Mouse (Mus musculus) adrenal gland, postnatal 14 days (tissue): ENCODE measurements around the gene BC003965. TPM values are rescaled to one million over a fixed set of nuclear protein-coding genes. Genes with fewer than 3 reads are reported as not detected.

Experiments
- DNase-seq: peaks from one replicate; pipeline ENCODE4 v3.0.0; 2021; ENCODE audit warnings: mixed read lengths
- long read RNA-seq, 2 experiments: library from polyadenylated mRNA; stranded (forward); transcript quantifications; one replicate each; pipeline ENCODE4 v2.0.0; 2021
- total RNA-seq: library from RNA; stranded (reverse); gene quantifications from 2 replicates; pipeline ENCODE4 v1.2.3, GENCODE M21; 2021

The BC003965 gene
- 20.2 and 21.2 TPM in 2 replicates for total RNA-seq
- long read RNA-seq, experiment 1, transcript BC003965-202 (1 exons, 3,109 nt): minor isoform, 12 of 48 reads
- long read RNA-seq, experiment 1, transcript BC003965-201 (2 exons, 3,030 nt): major isoform, 35 of 48 reads
- long read RNA-seq, experiment 1, partial matches to known transcripts: 0 of 48 reads
- long read RNA-seq, experiment 1, other reads (novel, unspliced or antisense): 1 of 48 reads
- long read RNA-seq, experiment 2, transcript BC003965-201 (2 exons, 3,030 nt): major isoform, 56 of 80 reads
- long read RNA-seq, experiment 2, transcript BC003965-202 (1 exons, 3,109 nt): minor isoform, 20 of 80 reads
- long read RNA-seq, experiment 2, partial matches to known transcripts: 1 of 80 reads
- long read RNA-seq, experiment 2, other reads (novel, unspliced or antisense): 3 of 80 reads

DNA sequence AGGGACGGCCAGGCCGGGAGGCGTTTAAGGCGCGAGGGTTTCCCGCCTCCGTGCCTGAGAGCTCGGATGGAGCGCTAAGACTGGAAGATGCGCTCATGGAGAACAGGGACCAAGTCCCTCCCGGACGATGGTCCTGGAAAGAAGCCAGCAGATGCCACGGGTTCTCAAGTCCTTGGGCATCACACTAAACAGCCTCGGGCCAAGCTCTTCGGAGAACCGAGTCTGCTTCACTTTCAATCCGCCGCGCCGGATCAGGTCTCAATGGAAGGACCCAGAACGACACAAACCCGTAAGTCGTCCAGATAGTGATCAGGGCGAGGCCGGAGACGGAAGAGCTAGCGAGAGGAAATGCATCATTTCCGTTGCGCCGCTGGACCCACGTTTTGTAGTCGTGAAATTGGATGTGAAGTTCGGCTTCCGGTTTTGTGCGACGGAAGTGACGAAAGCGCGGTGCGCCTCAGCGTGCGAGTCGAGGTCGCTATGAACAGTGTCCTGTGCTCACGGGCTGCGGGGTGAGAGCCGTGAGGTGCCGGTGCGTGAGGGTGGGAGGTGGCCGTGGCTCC is at the start of gene BC003965:
TSS of gene BC003965 (plus strand) at position 426 of the 563 bp plus-strand sequence.
- DNase-seq: peak; percentile 98

- no peak for DNase-seq
These were observed 48.7 kb upstream of the BC003965 start for GRCm38 (mm10) chr17:25135622-25136021.

DNA sequence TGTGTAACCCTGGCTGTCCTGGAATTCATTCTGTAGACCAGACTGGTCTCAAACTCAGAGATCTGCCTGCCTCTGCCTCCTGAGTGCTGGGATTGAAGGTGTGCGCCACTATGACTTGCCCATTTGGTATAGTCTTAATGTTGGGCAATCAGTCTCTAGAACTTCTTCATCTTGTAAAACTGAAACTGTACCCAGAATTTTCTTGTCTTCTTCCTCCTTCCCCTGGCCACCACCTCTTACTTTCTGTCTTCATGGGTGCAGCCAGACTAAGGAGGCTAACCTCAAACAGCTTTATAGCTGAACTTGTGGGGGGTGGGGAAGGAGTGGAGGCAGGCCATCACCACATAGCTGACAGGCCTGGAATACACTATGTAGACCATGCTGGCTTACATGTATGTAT is 45.6 kb upstream of the BC003965 start:
- no peak for DNase-seq

DNA sequence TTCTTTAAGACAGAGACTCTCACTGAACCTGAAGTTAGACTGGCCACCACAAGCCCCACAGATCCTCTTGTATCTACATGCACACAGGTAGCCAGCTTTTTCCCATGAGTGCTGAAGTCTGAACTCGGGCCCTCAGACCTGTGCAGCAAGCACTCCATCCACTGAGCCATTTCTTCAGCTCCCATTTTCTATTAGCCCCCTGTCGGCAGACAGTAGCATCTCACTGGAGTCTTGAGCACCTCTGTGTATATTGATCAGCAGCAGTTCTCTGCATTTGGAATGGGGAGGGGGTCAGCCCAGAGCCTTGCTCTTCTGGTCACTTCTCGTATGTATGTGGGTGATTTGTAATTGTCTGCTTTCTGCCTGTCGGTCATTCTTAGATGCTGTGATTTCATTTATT is 44.4 kb upstream of the BC003965 start:
- peak; percentile 41 for DNase-seq

DNA sequence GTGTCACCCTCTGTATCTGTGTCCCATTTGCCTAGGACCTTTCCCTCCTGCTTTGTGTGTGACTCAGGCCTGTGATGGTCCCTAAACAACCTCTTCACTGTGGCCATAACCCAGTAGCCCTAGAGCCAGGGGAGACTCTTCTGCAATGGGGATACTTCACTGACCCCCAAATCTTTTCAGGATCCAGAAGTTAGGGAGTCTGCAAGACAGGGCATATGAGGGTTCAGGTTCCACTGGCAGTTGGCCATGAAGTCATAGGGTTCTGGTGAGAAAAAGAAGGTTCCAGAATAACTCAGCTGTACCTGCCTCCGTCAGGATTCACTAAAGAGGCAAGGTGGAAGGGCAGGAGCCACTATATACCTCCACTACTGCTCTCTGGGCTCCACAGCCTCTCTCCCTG is 22.2 kb upstream of the BC003965 start, which contains the start of gene Ccdc154:
TSS of gene Ccdc154 (plus strand) at position 301 of the 400 bp plus-strand sequence.
- no peak for DNase-seq

DNA sequence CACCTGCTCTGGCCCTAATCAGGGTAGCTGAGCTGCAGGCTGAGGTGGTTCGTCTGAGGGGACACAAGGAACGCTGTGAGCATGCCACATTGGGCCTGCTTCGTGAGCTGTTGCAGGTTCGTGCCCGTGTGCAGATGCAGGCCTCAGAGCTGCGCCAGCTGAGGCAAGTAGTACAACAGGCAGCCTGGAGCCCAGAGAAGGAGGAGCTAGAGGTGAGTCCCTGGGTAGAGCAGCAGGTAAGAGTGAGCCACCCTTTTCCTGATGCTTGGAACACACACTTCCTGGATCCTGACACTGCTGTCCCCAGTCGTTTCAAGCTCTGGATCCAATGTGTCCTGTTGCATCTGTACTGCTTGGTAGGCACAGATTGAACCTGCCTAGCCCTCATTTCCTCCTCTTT is 21.0 kb upstream of the BC003965 start:
- no peak for DNase-seq

DNA sequence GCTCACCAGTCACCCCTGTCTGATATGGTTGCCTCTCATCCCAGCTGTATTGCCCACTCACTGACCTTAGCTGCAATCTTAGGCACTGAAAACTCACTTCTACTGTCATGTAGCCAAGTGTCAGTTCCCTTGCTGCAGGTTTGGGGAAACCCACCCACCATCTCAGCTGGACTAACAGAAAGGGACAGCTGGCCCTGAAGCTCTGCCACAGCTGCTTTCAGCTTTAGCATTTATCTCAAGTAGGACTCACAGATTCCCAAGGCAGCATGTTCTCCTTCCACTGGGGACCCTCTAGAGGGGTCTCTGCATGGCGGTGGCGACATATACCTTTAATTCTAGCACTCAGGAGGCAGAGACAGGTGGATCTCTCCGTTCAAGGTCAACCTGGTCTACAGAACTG is 19.6 kb upstream of the BC003965 start:
- DNase-seq: no peak

- no peak for DNase-seq
These were observed 18.2 kb upstream of the BC003965 start for GRCm38 (mm10) chr17:25165970-25166671.

- DNase-seq: peak; percentile 48
These were observed 14.6 kb upstream of the BC003965 start for GRCm38 (mm10) chr17:25169706-25170105.

DNA sequence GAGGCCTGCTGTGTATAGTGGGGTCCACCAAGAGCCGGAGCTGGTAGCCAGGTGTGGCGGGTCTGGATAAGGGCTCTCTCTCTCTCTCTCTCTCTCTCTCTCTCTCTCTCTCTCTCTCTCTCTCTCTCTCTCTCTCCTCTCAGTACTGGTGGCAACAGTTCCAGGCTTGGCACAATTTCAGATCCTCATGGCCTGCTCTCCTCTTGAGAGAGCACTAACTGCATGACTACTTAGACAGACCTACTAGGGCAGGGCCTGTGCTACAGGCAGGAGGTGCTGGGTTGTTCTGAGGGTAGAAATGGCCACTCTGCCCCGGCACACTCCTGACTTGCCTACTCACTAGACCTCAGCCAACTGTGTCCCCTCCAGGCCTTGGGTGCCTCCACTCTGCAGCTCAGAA is 11.8 kb upstream of the BC003965 start:
- no peak for DNase-seq

DNA sequence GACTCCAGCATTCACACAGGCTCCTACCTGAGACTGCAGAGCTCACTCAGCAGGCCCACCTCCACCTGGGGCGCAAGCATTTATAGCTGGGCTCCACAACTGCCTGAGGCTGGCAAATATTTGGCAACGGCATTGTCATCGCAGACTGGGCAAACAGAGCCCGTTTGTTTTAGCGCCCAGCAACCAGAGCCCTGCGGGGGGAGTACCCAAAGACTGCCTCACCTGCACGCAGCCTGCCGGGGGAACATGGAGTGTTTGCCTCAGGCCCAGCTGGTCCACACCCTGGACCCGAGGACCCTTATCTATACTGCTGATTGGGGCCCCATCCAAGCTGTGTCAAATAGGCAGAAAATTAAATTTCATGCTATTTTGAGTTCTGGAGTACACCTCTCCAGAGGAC is 8.9 kb upstream of the BC003965 start, which contains the start of gene Gm38655:
TSS of gene Gm38655 (minus strand) at position 61 of the 400 bp plus-strand sequence.
- DNase-seq: no peak

DNA sequence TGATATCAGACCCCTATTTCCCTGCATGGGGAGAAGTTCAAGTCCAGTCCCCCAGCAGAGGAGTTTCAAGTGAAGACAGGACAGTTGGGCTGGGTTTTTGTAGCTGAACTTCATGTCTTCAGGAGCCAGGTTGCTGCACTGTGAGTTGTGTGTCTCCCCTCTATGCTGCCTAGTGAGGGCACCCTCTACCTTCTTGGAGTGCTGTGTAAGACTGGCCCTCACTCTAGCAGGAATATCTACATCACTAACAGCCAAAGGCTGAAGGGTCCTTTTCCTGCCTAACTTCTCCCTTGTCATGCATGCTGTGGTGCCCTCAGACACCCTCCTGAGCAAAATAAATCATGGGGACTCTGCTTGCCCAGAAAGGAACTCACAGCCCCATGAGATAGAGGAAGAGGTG is 1.1 kb upstream of the BC003965 start:
- no peak for DNase-seq

- no peak for DNase-seq
These were observed 607 bp downstream of the BC003965 start for GRCm38 (mm10) chr17:25184961-25185360.

DNA sequence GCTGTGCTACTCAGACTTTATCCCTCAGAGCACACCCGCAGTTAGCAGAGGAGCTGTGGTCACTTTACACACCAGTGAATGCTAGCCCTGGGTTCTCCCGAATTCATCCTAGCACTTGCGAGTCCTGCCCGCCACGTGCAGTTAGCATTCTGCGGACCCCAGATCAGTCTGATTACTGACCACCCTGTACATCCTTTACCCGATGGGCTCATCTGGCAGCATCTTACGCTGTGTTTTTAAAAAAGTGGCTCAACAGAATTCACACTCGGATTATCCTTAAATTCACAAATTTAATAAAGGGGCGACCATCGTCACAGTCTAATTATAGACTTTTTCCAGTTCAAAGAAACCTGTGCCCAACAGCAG is 3.4 kb downstream of the BC003965 start:
- DNase-seq: no peak

DNA sequence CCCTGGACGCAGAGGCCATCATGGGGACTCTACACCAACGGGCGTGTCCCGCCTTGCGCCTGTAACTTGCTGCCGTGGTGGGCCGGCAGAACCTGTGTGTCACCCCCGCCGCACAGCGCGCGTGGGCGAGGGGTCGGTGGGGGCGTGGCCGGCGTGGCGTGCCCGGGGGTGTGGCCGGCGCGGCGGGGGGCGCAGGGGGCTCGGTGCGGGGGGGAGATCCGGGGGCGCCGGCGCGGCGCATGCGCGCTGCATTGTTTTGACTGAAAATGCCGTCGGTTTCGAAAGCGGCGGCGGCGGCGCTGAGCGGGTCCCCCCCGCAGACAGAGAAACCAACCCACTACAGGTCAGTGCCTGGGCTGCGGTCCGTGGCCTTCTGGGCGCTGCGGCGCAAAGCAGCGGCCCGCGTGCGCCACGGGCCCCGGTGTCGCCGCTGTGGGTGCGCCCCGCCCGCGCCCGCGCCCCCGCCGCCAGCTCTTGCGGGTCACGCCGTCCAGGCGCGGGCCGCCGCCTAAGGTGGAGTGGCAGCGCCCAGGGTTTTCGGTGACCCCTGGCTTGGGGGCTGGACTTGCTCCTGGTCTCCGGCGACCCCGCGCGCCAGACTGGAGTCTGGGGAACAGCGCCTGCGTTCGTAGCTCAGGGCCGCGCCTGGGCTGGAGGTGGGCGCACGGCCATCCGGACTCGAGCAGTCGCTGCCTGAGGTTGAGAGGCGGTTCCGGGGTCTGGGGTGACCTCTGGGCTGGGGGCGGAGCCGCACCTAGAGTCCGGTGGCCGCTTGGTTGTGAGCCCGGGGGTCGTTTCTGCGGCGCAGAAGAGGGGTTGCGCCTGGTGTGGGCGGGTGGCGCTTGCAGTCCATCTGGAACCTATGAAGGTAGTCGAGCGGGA is 4.0 kb downstream of the BC003965 start, which contains the start of gene Unkl:
TSS of gene Unkl (plus strand) at position 248 of the 882 bp plus-strand sequence.
- peak; percentile 91 for DNase-seq

DNA sequence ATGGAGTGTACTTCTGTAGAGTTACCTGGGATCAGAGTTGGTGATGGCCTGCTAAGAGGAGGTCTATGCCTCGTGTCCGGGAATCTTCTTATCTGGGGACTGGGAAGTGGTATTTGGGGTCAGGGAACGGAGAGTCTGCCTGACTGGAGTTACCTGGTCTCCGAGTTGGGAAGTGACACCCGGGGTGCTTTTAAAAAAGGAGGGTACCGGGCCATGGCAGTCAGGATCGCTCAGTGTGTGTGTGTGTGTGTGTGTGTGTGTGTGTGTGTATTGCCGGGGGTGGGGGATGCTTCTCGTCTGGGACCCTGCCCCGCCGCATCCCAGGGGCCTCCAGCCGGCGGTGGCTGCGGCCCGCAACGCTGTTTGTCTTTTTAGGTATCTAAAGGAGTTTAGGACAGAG is 4.7 kb downstream of the BC003965 start:
- peak; percentile 16 for DNase-seq

DNA sequence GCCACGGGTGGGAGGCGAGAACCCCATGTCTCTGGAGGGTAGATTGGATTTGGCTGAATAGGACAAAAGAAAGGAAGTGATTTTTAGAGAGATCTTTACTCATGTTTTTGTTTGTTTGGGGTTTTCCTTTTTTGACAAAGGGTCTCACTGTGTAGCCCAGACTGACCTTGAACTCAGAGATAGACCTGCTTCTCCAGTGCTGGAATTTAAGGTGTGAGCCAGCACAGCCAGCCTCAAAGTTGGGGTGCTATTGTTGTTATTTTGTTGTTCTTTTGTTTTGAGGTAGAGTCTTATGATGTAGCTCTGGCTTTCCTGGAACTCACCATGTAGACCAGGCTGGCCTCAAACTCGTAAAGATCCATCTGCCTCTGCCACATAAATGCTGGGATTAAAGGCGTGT is 18.0 kb downstream of the BC003965 start:
- no peak for DNase-seq

GRCm38 (mm10) chr17:25210006-25210405 is 25.7 kb downstream of the BC003965 start:
- DNase-seq: no peak

- peak; percentile 29 for DNase-seq
These were observed 26.5 kb downstream of the BC003965 start for GRCm38 (mm10) chr17:25210680-25211466.

GRCm38 (mm10) chr17:25211705-25212104 is 27.4 kb downstream of the BC003965 start:
- DNase-seq: no peak

- no peak for DNase-seq
These were observed 31.1 kb downstream of the BC003965 start for GRCm38 (mm10) chr17:25215431-25215830.
